Mouse (Mus musculus) ES-E14 (cell line): ENCODE results near the gene Tnik. TPM values are rescaled to one million over a fixed set of nuclear protein-coding genes. Genes with fewer than 3 reads are reported as not detected.

Experiments used
- DNase-seq: peaks from one replicate; pipeline ENCODE4 v3.0.0-alpha.2; 2013; ENCODE audit warnings: low read depth, low spot score
- H3K27ac ChIP-seq: 2 replicates; pipeline ENCODE4 v1.5.1; 2012; ENCODE audit warnings: low read depth, mild to moderate bottlenecking, low read length, moderate library complexity, mixed read lengths; ENCODE audit not compliant: poor library complexity, insufficient read depth, severe bottlenecking
- H3K36me3 ChIP-seq: 2 replicates; pipeline ENCODE4 v1.6.1; 2012; ENCODE audit warnings: mild to moderate bottlenecking, low read length, moderate library complexity, mixed read lengths; ENCODE audit not compliant: control insufficient read depth, poor library complexity, insufficient read depth, severe bottlenecking
- H3K4me1 ChIP-seq, 2 experiments: fragments of 150-350 bp in 1 of 2; sonication (generic) in 1 of 2; 2 replicates each; pipeline ENCODE4 v1.6.1; 2012; ENCODE audit warnings: low read length in 2 of 2, mild to moderate bottlenecking in 1 of 2, mixed read lengths in 1 of 2; ENCODE audit not compliant: control insufficient read depth in 2 of 2, insufficient read depth in 2 of 2, poor library complexity in 1 of 2
- H3K4me3 ChIP-seq, 2 experiments: fragments of 150-350 bp in 1 of 2; sonication (generic) in 1 of 2; 2 replicates each; pipeline ENCODE4 v1.5.1; 2012; ENCODE audit warnings: low read length in 2 of 2, low read depth in 1 of 2, mild to moderate bottlenecking in 1 of 2, mixed read lengths in 1 of 2; ENCODE audit not compliant: insufficient read depth in 1 of 2, poor library complexity in 1 of 2, severe bottlenecking in 1 of 2
- H3K9ac ChIP-seq: 2 replicates; pipeline ENCODE4 v1.6.1; 2012; ENCODE audit warnings: low read depth, mild to moderate bottlenecking, low read length, mixed read lengths; ENCODE audit not compliant: poor library complexity, insufficient read depth, severe bottlenecking
- H3K9me3 ChIP-seq: fragments of 150-350 bp; sonication (generic); 2 replicates; pipeline ENCODE4 v1.6.1; 2012; ENCODE audit warnings: low read depth, mild to moderate bottlenecking, low read length; ENCODE audit not compliant: control insufficient read depth, insufficient read depth
- CHD2 ChIP-seq: IDR thresholded peaks from 2 replicates; pipeline ENCODE4 v1.6.1; 2014; ENCODE audit warnings: mild to moderate bottlenecking, low read depth, low read length, inconsistent platforms
- HCFC1 ChIP-seq: IDR thresholded peaks from 2 replicates; pipeline ENCODE4 v1.6.1; 2012; ENCODE audit warnings: low read length, inconsistent platforms, borderline replicate concordance; ENCODE audit not compliant: insufficient read depth
- MAFK ChIP-seq: IDR thresholded peaks from 2 replicates; pipeline ENCODE4 v1.6.1; 2014; ENCODE audit warnings: mild to moderate bottlenecking, low read depth, low read length, inconsistent platforms; ENCODE audit not compliant: insufficient read depth
- ZC3H11A ChIP-seq: IDR thresholded peaks from 2 replicates; pipeline ENCODE4 v1.6.1; 2012; ENCODE audit warnings: low read depth, mild to moderate bottlenecking, inconsistent platforms, low read length, borderline replicate concordance
- ZNF384 ChIP-seq: IDR thresholded peaks from 2 replicates; pipeline ENCODE4 v1.6.1; 2012; ENCODE audit warnings: low read depth, low read length, inconsistent platforms
- in situ Hi-C, 2 experiments: fragments of 600-800 bp; cut with MboI; formaldehyde crosslinking; loops; one replicate each; pipeline ENCODE4 v1.15.1; 2025; ENCODE audit warnings: low sequenced_read_pairs in 2 of 2, inconsistent platforms in 1 of 2; ENCODE audit not compliant: unreplicated experiment in 2 of 2
- total RNA-seq: library from RNA; depleted of rRNA; stranded (reverse); fragments of 300-350 nt; gene quantifications from 2 replicates; pipeline ENCODE4 v1.2.3, GENCODE M21; 2012

Gene Tnik
- total RNA-seq, 1 experiment: 2.6 TPM

- in situ Hi-C loops: no loop called here
- no peak for DNase-seq
- Histone ChIP-seq H3K4me3 (no peak overlapping the region), H3K4me1 (no peaks in the 10 kb centered on the region; a peak in 1 of 4 replicates), H3K9ac (no peak overlapping the region), H3K9me3 (no peaks in the 10 kb centered on the region), H3K27ac (no peak overlapping the region), H3K36me3 (no peaks in the 10 kb centered on the region)
- TF ChIP-seq ZC3H11A: no peak
- no peak for TF ChIP-seq HCFC1
These were observed 194.5 kb downstream of the Tnik start for GRCm38 (mm10) chr3:28457517-28457916.

GRCm38 (mm10) chr3:28466688-28467087, 203.7 kb downstream of the Tnik start:
- H3K27ac ChIP-seq: no peak overlapping the region
- H3K9me3 ChIP-seq: no peaks in the 10 kb centered on the region
- no peaks in the 10 kb centered on the region for H3K36me3 ChIP-seq
- no peaks in the 10 kb centered on the region for H3K4me1 ChIP-seq
- no peak overlapping the region for H3K9ac ChIP-seq
- DNase-seq: no peak
- in situ Hi-C loops: no loop called here
- no peak overlapping the region for H3K4me3 ChIP-seq
- TF ChIP-seq HCFC1: no peak
- no peak for TF ChIP-seq ZC3H11A
- TF ChIP-seq CHD2: no peak
- no peak for TF ChIP-seq MAFK
- TF ChIP-seq ZNF384: no peak

DNA sequence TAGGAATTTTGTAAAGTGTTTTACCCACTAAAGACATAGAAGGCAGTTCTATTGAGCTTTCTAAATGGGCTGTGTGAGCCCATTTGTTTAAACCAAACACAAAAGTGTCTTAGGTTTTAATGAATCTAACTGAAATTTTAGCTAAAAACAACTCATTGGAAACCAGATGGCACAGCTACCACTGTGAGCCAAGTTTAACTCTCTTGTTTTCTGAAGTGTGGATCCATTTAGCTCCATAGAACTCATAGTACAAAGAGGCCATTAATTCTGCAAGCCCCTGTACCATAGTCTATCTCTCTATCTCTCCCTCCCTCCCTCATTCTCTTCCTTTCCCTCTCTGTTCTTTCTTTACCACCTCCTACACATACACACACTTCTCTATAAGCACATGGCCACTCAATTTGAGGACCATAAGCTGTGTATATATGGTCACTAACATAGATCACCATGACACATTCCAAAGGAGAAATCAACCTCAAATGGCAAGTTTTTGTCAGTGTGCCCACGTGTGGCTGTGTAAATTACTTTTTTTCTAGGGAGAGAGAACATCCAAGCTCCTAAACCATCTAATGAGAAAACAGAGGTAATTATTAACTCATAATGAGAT, 204.2 kb downstream of the Tnik start:
- H3K9ac ChIP-seq: no peak overlapping the region
- H3K9me3 ChIP-seq: no peaks in the 10 kb centered on the region
- DNase-seq: no peak
- H3K4me3 ChIP-seq: no peak overlapping the region
- TF ChIP-seq ZNF384: no peak
- H3K36me3 ChIP-seq: no peaks in the 10 kb centered on the region
- no peak overlapping the region for H3K27ac ChIP-seq
- H3K4me1 ChIP-seq: no peaks in the 10 kb centered on the region
- in situ Hi-C loops: no loop called here

DNA sequence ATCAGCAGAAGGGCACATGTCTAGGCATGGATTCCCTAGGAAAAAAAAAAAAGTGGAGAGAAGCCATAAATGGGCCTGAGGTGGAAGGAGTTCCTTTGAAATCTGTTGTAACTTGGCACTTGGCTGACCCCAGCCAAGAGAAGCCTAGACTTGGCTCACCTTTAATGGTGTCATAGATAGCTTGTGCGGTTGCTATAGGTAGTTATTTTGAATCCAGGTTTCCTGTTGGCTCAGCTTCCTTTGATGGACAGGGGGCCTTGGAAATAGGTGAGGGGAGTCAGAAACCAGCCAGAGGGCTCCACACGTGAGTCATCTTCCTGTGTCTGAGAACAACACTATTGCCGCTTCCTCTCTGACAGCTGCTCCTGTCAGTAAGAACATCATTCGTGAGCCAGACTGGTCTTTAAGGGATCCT, 204.9 kb downstream of the Tnik start:
- Histone ChIP-seq H3K4me1 (no peaks in the 10 kb centered on the region), H3K4me3 (no peak overlapping the region), H3K9me3 (no peaks in the 10 kb centered on the region), H3K9ac (no peak overlapping the region), H3K27ac (no peak overlapping the region), H3K36me3 (no peaks in the 10 kb centered on the region)
- DNase-seq: no peak
- no peak for TF ChIP-seq CHD2
- TF ChIP-seq ZC3H11A: no peak
- no peak for TF ChIP-seq ZNF384
- no peak for TF ChIP-seq MAFK
- no peak for TF ChIP-seq HCFC1
- in situ Hi-C loops: no loop called here

- DNase-seq: no peak
- in situ Hi-C loops: no loop called here
- Histone ChIP-seq H3K27ac (no peak overlapping the region), H3K4me3 (no peak overlapping the region), H3K4me1 (no peaks in the 10 kb centered on the region), H3K36me3 (no peaks in the 10 kb centered on the region), H3K9ac (no peak overlapping the region), H3K9me3 (no peaks in the 10 kb centered on the region)
- no peak for TF ChIP-seq ZC3H11A
- TF ChIP-seq HCFC1: no peak
- TF ChIP-seq MAFK: no peak
- TF ChIP-seq ZNF384: no peak
- no peak for TF ChIP-seq CHD2
These were observed 210.4 kb downstream of the Tnik start for GRCm38 (mm10) chr3:28473439-28473838.
